ENCODE assay signal across 24 mouse cellular contexts in the genomic region with DNA sequence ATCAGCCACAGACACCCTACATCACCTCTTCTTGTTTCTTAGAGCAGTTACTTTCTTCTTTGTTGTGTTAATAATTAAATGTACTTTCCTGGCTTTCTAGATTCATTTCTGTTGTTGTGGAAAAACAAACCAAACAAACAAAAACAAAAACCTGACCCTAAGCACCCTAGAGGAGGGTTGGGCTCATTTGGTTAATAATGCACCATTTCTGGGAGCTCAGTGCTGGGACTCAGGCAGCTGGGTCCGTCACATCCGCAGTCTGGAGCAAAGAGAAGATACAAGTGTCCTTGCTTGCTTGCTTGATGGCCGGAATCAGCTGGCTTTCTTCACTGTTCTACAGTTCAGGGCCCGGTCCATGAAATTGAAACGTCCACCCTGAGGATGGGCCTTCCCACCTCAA.
"Had no signal": no experiment of that assay in that cellular context is flagged by ENCODE, and none has a peak within 500 bp of the region (broad histone marks: within the 10 kb centered on the region; RNA-seq: fewer than 3 reads in every experiment).

No protein-coding gene starts in this region.

- H3K27ac ChIP-seq: heart, adult 2 months; heart, embryonic 13.5 days; heart, embryonic 15.5 days; hindbrain, embryonic 13.5 days; hindbrain, embryonic 15.5 days; hindbrain, postnatal 0 days; kidney, embryonic 15.5 days; kidney, postnatal 0 days; layer of hippocampus, adult 2 months; left cerebral cortex, adult 2 months; limb, embryonic 10.5 days; limb, embryonic 12.5 days; liver, embryonic 13.5 days; liver, embryonic 15.5 days had no signal

- H3K9me3 ChIP-seq: heart, embryonic 15.5 days; hindbrain, embryonic 13.5 days; hindbrain, embryonic 15.5 days; kidney, embryonic 15.5 days; limb, embryonic 10.5 days; limb, embryonic 12.5 days; liver, embryonic 13.5 days; liver, embryonic 15.5 days had no signal

- H3K9ac ChIP-seq: heart, embryonic 13.5 days; heart, embryonic 15.5 days; hindbrain, embryonic 13.5 days; hindbrain, embryonic 15.5 days; kidney, embryonic 15.5 days; limb, embryonic 12.5 days; liver, embryonic 13.5 days; liver, embryonic 15.5 days had no signal

- H3K4me3 ChIP-seq: heart, adult 2 months; heart, embryonic 13.5 days; heart, embryonic 15.5 days; hindbrain, embryonic 13.5 days; hindbrain, embryonic 15.5 days; kidney, embryonic 15.5 days; layer of hippocampus, adult 2 months; left cerebral cortex, adult 2 months; limb, embryonic 10.5 days; limb, embryonic 12.5 days; liver, embryonic 13.5 days; liver, embryonic 15.5 days had no signal

- DNase-seq: gastrocnemius, postnatal 14 days; gastrocnemius, postnatal 36 days; heart, adult 2 months; heart, postnatal 14 days; heart, postnatal 36 days; kidney, adult 11 months; kidney, adult 2 months; kidney, adult 9 months; kidney, postnatal 14 days; kidney, postnatal 36 days; liver; liver, embryonic 13.5 days had no signal

- H3K36me3 ChIP-seq: heart, embryonic 13.5 days; heart, embryonic 15.5 days; hindbrain, embryonic 13.5 days; hindbrain, embryonic 15.5 days; kidney, embryonic 15.5 days; limb, embryonic 10.5 days; limb, embryonic 12.5 days; liver, embryonic 13.5 days; liver, embryonic 15.5 days had no signal

- H3K4me1 ChIP-seq: hindbrain, embryonic 13.5 days; hindbrain, embryonic 15.5 days; kidney, embryonic 15.5 days; limb, embryonic 10.5 days; liver, embryonic 13.5 days; liver, embryonic 15.5 days had no signal

- H3K27me3 ChIP-seq: heart, embryonic 13.5 days; heart, embryonic 15.5 days; hindbrain, embryonic 13.5 days; hindbrain, embryonic 15.5 days; kidney, embryonic 15.5 days; limb, embryonic 12.5 days; liver, embryonic 13.5 days; liver, embryonic 15.5 days had no signal
